Mouse (Mus musculus): ENCODE measurements around the gene Kif22. TPM values are rescaled to one million over a fixed set of nuclear protein-coding genes. Genes with fewer than 3 reads are reported as not detected.

Kif22 gene
- 11.8 TPM for polyA plus RNA-seq (2017; shearing (Covaris generic))

GRCm38 (mm10) chr7:127041851-127042672 lies at the start of gene Kif22:
TSS of gene Kif22 (minus strand) at chr7:127042471.

GRCm38 (mm10) chr7:127091114-127091896 lies 49.0 kb upstream of the Kif22 start, which contains the start of gene AI467606:
TSS of gene AI467606 (plus strand) at chr7:127091359.

GRCm38 (mm10) chr7:127087278-127088010 lies 45.2 kb upstream of the Kif22 start, which contains the start of gene Zg16:
TSS of gene Zg16 (minus strand) at chr7:127087328.

GRCm38 (mm10) chr7:127026984-127027726 lies 15.1 kb downstream of the Kif22 start, which contains the start of gene Maz:
TSS of gene Maz (minus strand) at chr7:127027037.

GRCm38 (mm10) chr7:127020901-127021562 lies 21.2 kb downstream of the Kif22 start, which contains the start of the genes Gm42742 and Prrt2:
TSS of gene Gm42742 (minus strand) at chr7:127021097.
TSS of gene Prrt2 (minus strand) at chr7:127021211.

GRCm38 (mm10) chr7:127016971-127017949 lies 25.0 kb downstream of the Kif22 start, which contains the start of gene Pagr1a:
TSS of gene Pagr1a (minus strand) at chr7:127017352.

GRCm38 (mm10) chr7:127016481-127016485 lies 26.0 kb downstream of the Kif22 start, which contains the start of gene Pagr1b:
TSS of gene Pagr1b (minus strand) at chr7:127016484.

GRCm38 (mm10) chr7:127014320-127014719 lies 28.0 kb downstream of the Kif22 start, which contains the start of gene Mvp:
TSS of gene Mvp (minus strand) at chr7:127014621.

Other genes with a start within 250 kb of the Kif22 start
- gene Ppp4c, start 250.0 kb downstream of the Kif22 start, polyA plus RNA-seq (2017; shearing (Covaris generic)) = 333 TPM
- gene Fam57b, start 244.8 kb downstream of the Kif22 start, polyA plus RNA-seq (2017; shearing (Covaris generic)) = not detected
- not detected for gene 4930451I11Rik, start 210.8 kb downstream of the Kif22 start, polyA plus RNA-seq (2017; shearing (Covaris generic))
- gene Doc2a, start 195.1 kb downstream of the Kif22 start, polyA plus RNA-seq (2017; shearing (Covaris generic)) = not detected
- gene Hirip3, start 180.5 kb downstream of the Kif22 start, polyA plus RNA-seq (2017; shearing (Covaris generic)) = 10.6 TPM
- 113 TPM for gene Ino80e, start 180.1 kb downstream of the Kif22 start, polyA plus RNA-seq (2017; shearing (Covaris generic))
- 53.3 TPM for gene Taok2, start 157.8 kb downstream of the Kif22 start, polyA plus RNA-seq (2017; shearing (Covaris generic))
- gene Tmem219, start 119.6 kb downstream of the Kif22 start, polyA plus RNA-seq (2017; shearing (Covaris generic)) = 58.9 TPM
- 9.7 TPM for gene Kctd13, start 113.6 kb downstream of the Kif22 start, polyA plus RNA-seq (2017; shearing (Covaris generic))
- 0.19 TPM for gene Asphd1, start 92.9 kb downstream of the Kif22 start, polyA plus RNA-seq (2017; shearing (Covaris generic))
- gene Sez6l2, start 91.9 kb downstream of the Kif22 start, polyA plus RNA-seq (2017; shearing (Covaris generic)) = 0.66 TPM
- 326 TPM for gene Cdipt, start 66.6 kb downstream of the Kif22 start, polyA plus RNA-seq (2017; shearing (Covaris generic))
- gene Cdiptos, start 66.4 kb downstream of the Kif22 start, polyA plus RNA-seq (2017; shearing (Covaris generic)) = 2.2 TPM
- gene Mvp, start 27.9 kb downstream of the Kif22 start, polyA plus RNA-seq (2017; shearing (Covaris generic)) = 51.3 TPM
- 2.1 TPM for gene Pagr1b, start 26.0 kb downstream of the Kif22 start, polyA plus RNA-seq (2017; shearing (Covaris generic))
- 148 TPM for gene Pagr1a, start 25.1 kb downstream of the Kif22 start, polyA plus RNA-seq (2017; shearing (Covaris generic))
- 28.1 TPM for gene Gm42742, start 21.4 kb downstream of the Kif22 start, polyA plus RNA-seq (2017; shearing (Covaris generic))
- 17.3 TPM for gene Prrt2, start 21.3 kb downstream of the Kif22 start, polyA plus RNA-seq (2017; shearing (Covaris generic))
- 19.6 TPM for gene Maz, start 15.4 kb downstream of the Kif22 start, polyA plus RNA-seq (2017; shearing (Covaris generic))
- not detected for gene Zg16, start 44.9 kb upstream of the Kif22 start, polyA plus RNA-seq (2017; shearing (Covaris generic))
- 452 TPM for gene AI467606, start 48.9 kb upstream of the Kif22 start, polyA plus RNA-seq (2017; shearing (Covaris generic))
- gene Qprt, start 79.8 kb upstream of the Kif22 start, polyA plus RNA-seq (2017; shearing (Covaris generic)) = 23.9 TPM
- gene Spn, start 95.4 kb upstream of the Kif22 start, polyA plus RNA-seq (2017; shearing (Covaris generic)) = 84.5 TPM
- 81.8 TPM for gene Cd2bp2, start 153.6 kb upstream of the Kif22 start, polyA plus RNA-seq (2017; shearing (Covaris generic))
- gene Tbc1d10b, start 166.0 kb upstream of the Kif22 start, polyA plus RNA-seq (2017; shearing (Covaris generic)) = 12.7 TPM
- gene Mylpf, start 166.4 kb upstream of the Kif22 start, polyA plus RNA-seq (2017; shearing (Covaris generic)) = 22.7 TPM
- gene Zfp553, start 190.6 kb upstream of the Kif22 start, polyA plus RNA-seq (2017; shearing (Covaris generic)) = 16.5 TPM
- gene Sept1, start 190.7 kb upstream of the Kif22 start, polyA plus RNA-seq (2017; shearing (Covaris generic)) = 607 TPM
- 0.60 TPM for gene Zfp771, start 201.8 kb upstream of the Kif22 start, polyA plus RNA-seq (2017; shearing (Covaris generic))
- gene Dctpp1, start 218.2 kb upstream of the Kif22 start, polyA plus RNA-seq (2017; shearing (Covaris generic)) = 51.4 TPM
- 12.5 TPM for gene Sephs2, start 231.6 kb upstream of the Kif22 start, polyA plus RNA-seq (2017; shearing (Covaris generic))

All from CD4-positive, CD25-positive, alpha-beta regulatory T cell, adult 9 weeks (primary cell).